Mouse (Mus musculus): ENCODE data around the gene Eml1. TPM values are rescaled to one million over a fixed set of nuclear protein-coding genes. Genes with fewer than 3 reads are reported as not detected.

Eml1 gene
- polyA plus RNA-seq, 1 experiment, result 9.5 TPM

DNA sequence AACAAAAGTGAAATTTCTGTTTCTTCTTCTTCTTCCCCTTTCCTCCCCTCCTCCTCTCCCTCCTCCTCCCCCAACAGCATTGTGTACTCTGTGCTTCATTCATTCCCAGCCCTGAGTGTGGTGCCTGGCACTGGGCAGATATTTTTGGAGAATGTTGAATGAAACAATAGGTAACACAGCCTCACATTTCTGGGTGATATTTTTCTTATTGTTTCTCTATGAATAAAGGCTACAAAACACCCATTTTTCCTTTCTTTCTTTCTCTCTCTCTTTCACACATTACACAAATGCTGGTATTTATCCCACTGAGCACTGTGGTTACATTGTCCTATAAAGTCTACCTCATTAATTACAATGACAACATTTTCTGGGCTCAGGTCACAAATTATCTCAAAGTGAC is 48.8 kb downstream of the Eml1 start:
- no peaks in the 10 kb centered on the region for H3K27me3 ChIP-seq (ENCODE audit: control insufficient read depth, insufficient read depth, low read length, poor library complexity, severe bottlenecking)
- no peaks in the 10 kb centered on the region for H3K9me3 ChIP-seq (replicated peaks; ENCODE audit: control insufficient read depth, insufficient read depth, low read length, poor library complexity, severe bottlenecking)
- H3K4me1 ChIP-seq (ENCODE audit: control insufficient read depth, insufficient read depth, low read length), result peaks cover 2% of the 10 kb centered on the region
- H3K27ac ChIP-seq (ENCODE audit: insufficient read depth, low read length), result no peak overlapping the region
- H3K4me3 ChIP-seq (ENCODE audit: low read depth, low read length), result no peak overlapping the region
- TF ChIP-seq POLR2A (IDR thresholded peaks at IDR 0.05; ENCODE audit: insufficient read depth, low read length) (no peak), CTCF (IDR thresholded peaks at IDR 0.05; ENCODE audit: low read depth, low read length) (no peak), EP300 (IDR thresholded peaks at IDR 0.05; ENCODE audit: insufficient read depth, low read depth, low read length) (no peak)
- H3K36me3 ChIP-seq (ENCODE audit: control insufficient read depth, insufficient read depth, low read length, poor library complexity, severe bottlenecking), result no peaks in the 10 kb centered on the region
- H3K9ac ChIP-seq (ENCODE audit: low read depth, poor library complexity, severe bottlenecking), result no peak overlapping the region

GRCm38 (mm10) chr12:108421477-108421876 is 50.7 kb downstream of the Eml1 start:
- no peaks in the 10 kb centered on the region for H3K9me3 ChIP-seq (replicated peaks; ENCODE audit: control insufficient read depth, insufficient read depth, low read length, poor library complexity, severe bottlenecking)
- H3K4me1 ChIP-seq (ENCODE audit: control insufficient read depth, insufficient read depth, low read length), result peaks cover 2% of the 10 kb centered on the region
- H3K4me3 ChIP-seq (ENCODE audit: low read depth, low read length), result no peak overlapping the region
- no peak overlapping the region for H3K27ac ChIP-seq (ENCODE audit: insufficient read depth, low read length)
- TF ChIP-seq POLR2A (IDR thresholded peaks at IDR 0.05; ENCODE audit: insufficient read depth, low read length) (no peak), EP300 (IDR thresholded peaks at IDR 0.05; ENCODE audit: insufficient read depth, low read depth, low read length) (no peak), CTCF (IDR thresholded peaks at IDR 0.05; ENCODE audit: low read depth, low read length) (no peak)
- no peaks in the 10 kb centered on the region; the same call in 1 of the 2 replicates for H3K27me3 ChIP-seq (ENCODE audit: control insufficient read depth, insufficient read depth, low read length, poor library complexity, severe bottlenecking)
- H3K9ac ChIP-seq (ENCODE audit: low read depth, poor library complexity, severe bottlenecking), result no peak overlapping the region
- H3K36me3 ChIP-seq (ENCODE audit: control insufficient read depth, insufficient read depth, low read length, poor library complexity, severe bottlenecking), result no peaks in the 10 kb centered on the region

GRCm38 (mm10) chr12:108422495-108422857 is 51.7 kb downstream of the Eml1 start:
- TF ChIP-seq EP300 (IDR thresholded peaks at IDR 0.05; ENCODE audit: insufficient read depth, low read depth, low read length) (no peak), CTCF (IDR thresholded peaks at IDR 0.05; ENCODE audit: low read depth, low read length) (peak; percentile 37)
- Histone ChIP-seq H3K9ac (ENCODE audit: low read depth, poor library complexity, severe bottlenecking) (peak overlapping the region; percentile 61), H3K4me3 (ENCODE audit: low read depth, low read length) (peak overlapping the region; percentile 46), H3K4me1 (ENCODE audit: control insufficient read depth, insufficient read depth, low read length) (peaks cover 2% of the 10 kb centered on the region), H3K27ac (ENCODE audit: insufficient read depth, low read length) (no peak overlapping the region), H3K9me3 (replicated peaks; ENCODE audit: control insufficient read depth, insufficient read depth, low read length, poor library complexity, severe bottlenecking) (no peaks in the 10 kb centered on the region), H3K27me3 (ENCODE audit: control insufficient read depth, insufficient read depth, low read length, poor library complexity, severe bottlenecking) (no peaks in the 10 kb centered on the region; the same call in 1 of the 2 replicates), H3K36me3 (ENCODE audit: control insufficient read depth, insufficient read depth, low read length, poor library complexity, severe bottlenecking) (no peaks in the 10 kb centered on the region)

GRCm38 (mm10) chr12:108422858-108423631 is 52.3 kb downstream of the Eml1 start:
- Histone ChIP-seq H3K27me3 (ENCODE audit: control insufficient read depth, insufficient read depth, low read length, poor library complexity, severe bottlenecking) (no peaks in the 10 kb centered on the region; the same call in 1 of the 2 replicates), H3K27ac (ENCODE audit: insufficient read depth, low read length) (no peak overlapping the region), H3K9me3 (replicated peaks; ENCODE audit: control insufficient read depth, insufficient read depth, low read length, poor library complexity, severe bottlenecking) (no peaks in the 10 kb centered on the region), H3K4me1 (ENCODE audit: control insufficient read depth, insufficient read depth, low read length) (peaks cover 2% of the 10 kb centered on the region), H3K9ac (ENCODE audit: low read depth, poor library complexity, severe bottlenecking) (peak overlapping the region; percentile 61), H3K36me3 (ENCODE audit: control insufficient read depth, insufficient read depth, low read length, poor library complexity, severe bottlenecking) (no peaks in the 10 kb centered on the region), H3K4me3 (ENCODE audit: low read depth, low read length) (peak overlapping the region; percentile 88)
- no peak for TF ChIP-seq EP300 (IDR thresholded peaks at IDR 0.05; ENCODE audit: insufficient read depth, low read depth, low read length)
- no peak for TF ChIP-seq CTCF (IDR thresholded peaks at IDR 0.05; ENCODE audit: low read depth, low read length)
- TF ChIP-seq POLR2A (IDR thresholded peaks at IDR 0.05; ENCODE audit: insufficient read depth, low read length), result no peak

DNA sequence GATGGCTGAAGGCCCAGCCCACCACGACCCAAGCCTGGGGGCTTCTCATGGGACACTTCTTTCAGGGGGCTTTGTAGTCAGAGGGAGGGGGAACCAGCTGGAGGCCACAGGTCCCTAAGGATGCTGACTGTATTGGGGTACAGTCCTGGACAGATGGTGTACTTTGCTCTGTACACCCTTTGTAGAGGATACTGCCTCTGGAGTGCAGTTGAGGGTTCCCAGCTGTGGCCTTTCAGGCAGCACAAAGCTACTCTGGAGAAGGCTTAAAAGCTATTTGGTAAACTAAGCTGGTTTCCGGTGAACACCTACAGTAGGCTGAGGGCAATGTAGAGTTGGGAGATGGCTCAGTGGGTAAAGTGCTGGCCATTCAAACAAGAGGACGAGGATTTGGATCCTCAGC is 60.2 kb downstream of the Eml1 start:
- H3K9ac ChIP-seq (ENCODE audit: low read depth, poor library complexity, severe bottlenecking), result no peak overlapping the region
- no peak overlapping the region for H3K4me3 ChIP-seq (ENCODE audit: low read depth, low read length)
- H3K36me3 ChIP-seq (ENCODE audit: control insufficient read depth, insufficient read depth, low read length, poor library complexity, severe bottlenecking), result no peaks in the 10 kb centered on the region
- no peaks in the 10 kb centered on the region for H3K9me3 ChIP-seq (replicated peaks; ENCODE audit: control insufficient read depth, insufficient read depth, low read length, poor library complexity, severe bottlenecking)
- no peak for TF ChIP-seq CTCF (IDR thresholded peaks at IDR 0.05; ENCODE audit: low read depth, low read length)
- TF ChIP-seq EP300 (IDR thresholded peaks at IDR 0.05; ENCODE audit: insufficient read depth, low read depth, low read length), result no peak
- no peak for TF ChIP-seq POLR2A (IDR thresholded peaks at IDR 0.05; ENCODE audit: insufficient read depth, low read length)
- H3K4me1 ChIP-seq (ENCODE audit: control insufficient read depth, insufficient read depth, low read length), result no peaks in the 10 kb centered on the region
- H3K27me3 ChIP-seq (ENCODE audit: control insufficient read depth, insufficient read depth, low read length, poor library complexity, severe bottlenecking), result no peaks in the 10 kb centered on the region
- no peak overlapping the region for H3K27ac ChIP-seq (ENCODE audit: insufficient read depth, low read length)

DNA sequence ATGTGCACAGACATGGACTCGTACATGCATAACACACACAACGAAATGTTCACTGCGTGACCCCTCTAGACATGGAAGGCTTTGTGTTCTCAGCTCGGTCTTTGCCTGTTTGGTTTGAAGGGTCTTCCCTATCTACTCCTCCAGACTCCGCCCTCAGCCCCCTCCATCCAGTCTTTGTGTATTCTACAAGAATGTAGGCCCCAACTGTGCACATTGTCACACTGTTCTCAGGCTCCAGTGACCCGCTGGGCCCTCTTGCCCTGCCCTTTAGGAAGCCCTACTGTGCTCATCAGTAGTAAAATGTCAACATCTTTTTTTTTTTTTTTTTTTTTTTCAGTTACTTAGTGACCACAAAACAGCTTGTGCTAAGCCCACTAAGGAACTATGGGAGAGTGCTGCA is 61.0 kb downstream of the Eml1 start:
- TF ChIP-seq POLR2A (IDR thresholded peaks at IDR 0.05; ENCODE audit: insufficient read depth, low read length) (no peak), CTCF (IDR thresholded peaks at IDR 0.05; ENCODE audit: low read depth, low read length) (no peak), EP300 (IDR thresholded peaks at IDR 0.05; ENCODE audit: insufficient read depth, low read depth, low read length) (no peak)
- Histone ChIP-seq H3K9me3 (replicated peaks; ENCODE audit: control insufficient read depth, insufficient read depth, low read length, poor library complexity, severe bottlenecking) (no peaks in the 10 kb centered on the region), H3K4me1 (ENCODE audit: control insufficient read depth, insufficient read depth, low read length) (no peaks in the 10 kb centered on the region), H3K27ac (ENCODE audit: insufficient read depth, low read length) (no peak overlapping the region), H3K9ac (ENCODE audit: low read depth, poor library complexity, severe bottlenecking) (no peak overlapping the region), H3K36me3 (ENCODE audit: control insufficient read depth, insufficient read depth, low read length, poor library complexity, severe bottlenecking) (no peaks in the 10 kb centered on the region), H3K27me3 (ENCODE audit: control insufficient read depth, insufficient read depth, low read length, poor library complexity, severe bottlenecking) (no peaks in the 10 kb centered on the region), H3K4me3 (ENCODE audit: low read depth, low read length) (no peak overlapping the region)

Measured in ES-Bruce4 (cell line).